Mouse (Mus musculus) heart, postnatal 0 days (tissue): Measurements from ENCODE around the gene Slc52a3.

Experiments
- CTCF ChIP-seq: IDR thresholded peaks from 2 replicates; pipeline ENCODE4 v1.5.1; 2016; ENCODE audit warnings: antibody characterized with exemption, control low read depth, low read depth
- EP300 ChIP-seq: IDR thresholded peaks from 2 replicates; pipeline ENCODE4 v1.6.1; 2016; ENCODE audit warnings: antibody characterized with exemption, low read depth

DNA sequence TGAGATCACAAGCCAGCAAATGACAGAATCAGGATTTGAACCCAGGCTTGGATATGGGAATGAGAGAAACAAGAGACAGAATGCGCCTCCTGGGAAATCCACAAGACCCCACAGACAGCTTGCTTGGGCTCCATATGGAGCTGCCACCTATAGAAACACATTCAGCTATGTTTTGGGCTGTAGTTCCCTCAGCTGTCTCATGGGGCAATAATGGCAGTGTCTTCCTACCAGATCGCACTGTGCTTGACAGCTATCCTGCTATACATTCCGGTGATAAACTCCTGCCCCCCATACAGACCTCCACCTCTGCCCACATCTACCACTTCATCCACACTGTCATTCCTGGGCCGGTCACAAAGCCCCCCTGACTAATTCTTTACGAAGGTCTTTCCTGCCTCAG lies 21.0 kb upstream of the Slc52a3 start:
- TF ChIP-seq CTCF, result no peak
- no peak for TF ChIP-seq EP300
